Mouse (Mus musculus): ENCODE data around the gene B3gnt2.

The B3gnt2 gene

GRCm38 (mm10) chr11:22847732-22848648 lies 12.8 kb downstream of the B3gnt2 start:
- DNase-seq (ENCODE audit: low spot score), result no peak

- no peak for DNase-seq (ENCODE audit: low spot score)
These were observed 13.6 kb downstream of the B3gnt2 start for GRCm38 (mm10) chr11:22846960-22847731.

- DNase-seq (ENCODE audit: low spot score), result no peak
These were observed 14.5 kb downstream of the B3gnt2 start for GRCm38 (mm10) chr11:22846093-22846835.

GRCm38 (mm10) chr11:22844754-22845718 lies 15.7 kb downstream of the B3gnt2 start:
- no peak for DNase-seq (ENCODE audit: low spot score)

- no peak for DNase-seq (ENCODE audit: low spot score)
These were observed 21.3 kb downstream of the B3gnt2 start for GRCm38 (mm10) chr11:22839456-22839855.

- DNase-seq (ENCODE audit: low spot score), result no peak
These were observed 22.4 kb downstream of the B3gnt2 start for GRCm38 (mm10) chr11:22838361-22838760.

- no peak for DNase-seq (ENCODE audit: low spot score)
These were observed 24.5 kb downstream of the B3gnt2 start for GRCm38 (mm10) chr11:22836269-22836668.

- no peak for DNase-seq (ENCODE audit: low spot score)
These were observed 28.2 kb downstream of the B3gnt2 start for GRCm38 (mm10) chr11:22832600-22832999.

GRCm38 (mm10) chr11:22831916-22832315 lies 28.8 kb downstream of the B3gnt2 start:
- no peak for DNase-seq (ENCODE audit: low spot score)

GRCm38 (mm10) chr11:22830684-22831083 lies 30.1 kb downstream of the B3gnt2 start:
- no peak for DNase-seq (ENCODE audit: low spot score)

GRCm38 (mm10) chr11:22830179-22830611 lies 30.6 kb downstream of the B3gnt2 start:
- DNase-seq (ENCODE audit: low spot score), result no peak

- DNase-seq (ENCODE audit: low spot score), result no peak
These were observed 31.7 kb downstream of the B3gnt2 start for GRCm38 (mm10) chr11:22828988-22829632.

GRCm38 (mm10) chr11:22827514-22828080 lies 33.2 kb downstream of the B3gnt2 start:
- no peak for DNase-seq (ENCODE audit: low spot score)

- DNase-seq (ENCODE audit: low spot score), result no peak
These were observed 34.1 kb downstream of the B3gnt2 start for GRCm38 (mm10) chr11:22826665-22827064.

GRCm38 (mm10) chr11:22826051-22826450 lies 34.7 kb downstream of the B3gnt2 start:
- DNase-seq (ENCODE audit: low spot score), result no peak

GRCm38 (mm10) chr11:22825548-22825947 lies 35.2 kb downstream of the B3gnt2 start:
- no peak for DNase-seq (ENCODE audit: low spot score)

GRCm38 (mm10) chr11:22824049-22824705 lies 36.6 kb downstream of the B3gnt2 start:
- no peak for DNase-seq (ENCODE audit: low spot score)

- no peak for DNase-seq (ENCODE audit: low spot score)
These were observed 39.5 kb downstream of the B3gnt2 start for GRCm38 (mm10) chr11:22821243-22821642.

GRCm38 (mm10) chr11:22818371-22818770 lies 42.4 kb downstream of the B3gnt2 start:
- DNase-seq (ENCODE audit: low spot score), result no peak

GRCm38 (mm10) chr11:22815877-22816276 lies 44.9 kb downstream of the B3gnt2 start:
- DNase-seq (ENCODE audit: low spot score), result no peak

Measured in urinary bladder, postnatal 10 days (tissue).